Mouse (Mus musculus) heart, postnatal 14 days (tissue): ENCODE data around the gene Alox8. TPM values are rescaled to one million over a fixed set of nuclear protein-coding genes. Genes with fewer than 3 reads are reported as not detected.
A peak's percentile ranks its signal among the peaks of the same experiment; 100 is the strongest.

Experiments
- DNase-seq, 2 experiments: peaks; one replicate each; pipeline ENCODE4 v3.0.0; 2021 to 2022
- intact Hi-C: fragments of 180-260 bp; cut with DNase I; formaldehyde crosslinking; loops from one replicate; pipeline ENCODE4 v1.15.1; 2025
- total RNA-seq, 2 experiments: library from RNA; stranded (reverse); gene quantifications; 2 replicates each; pipeline ENCODE4 v1.2.3; 2021

The Alox8 gene
- total RNA-seq, 2 experiments from 2014 or later, result 0.88 to 1.7 TPM

DNA sequence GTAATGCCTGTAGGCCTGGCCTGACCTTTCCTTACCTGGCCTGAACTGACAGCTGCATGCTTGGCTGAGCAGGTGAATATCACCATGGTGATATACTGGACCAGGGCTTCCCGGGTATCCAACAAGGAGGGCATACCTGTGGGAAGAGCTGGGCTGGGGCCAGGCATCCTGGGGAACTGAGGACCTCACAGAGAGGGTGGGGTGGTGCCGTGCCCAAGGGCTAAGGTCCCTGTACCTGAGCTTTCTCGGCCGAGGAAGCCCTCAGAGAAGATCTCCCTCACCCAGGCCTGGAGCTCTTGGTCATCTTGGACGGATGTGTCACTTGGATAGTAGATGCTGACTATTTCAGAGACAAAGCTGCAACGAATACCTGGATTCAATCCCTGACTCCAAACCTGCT is 11.7 kb downstream of the Alox8 start:
- no peak for DNase-seq
- intact Hi-C loops, result no loop called here

DNA sequence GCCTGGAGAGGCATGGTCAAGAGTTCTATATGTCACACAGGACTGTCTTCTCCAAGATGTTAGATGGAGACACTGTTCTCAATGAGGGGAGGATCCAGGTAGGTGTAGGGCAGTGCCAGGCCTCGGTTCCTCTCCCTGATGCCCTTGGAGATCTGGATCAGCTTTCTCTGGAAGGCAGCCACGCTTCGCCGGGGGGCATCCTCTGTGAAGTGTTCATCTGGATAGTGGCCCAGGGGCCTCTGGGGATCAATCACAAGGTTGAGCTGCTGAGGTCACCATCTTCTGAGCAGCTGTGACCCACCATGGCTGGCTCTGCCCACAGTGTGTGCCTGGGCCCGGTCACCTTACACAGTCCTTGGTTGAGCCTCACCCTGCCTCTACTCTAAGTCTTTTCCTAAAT is 12.6 kb downstream of the Alox8 start:
- intact Hi-C loops, result no loop called here
- no peak for DNase-seq

DNA sequence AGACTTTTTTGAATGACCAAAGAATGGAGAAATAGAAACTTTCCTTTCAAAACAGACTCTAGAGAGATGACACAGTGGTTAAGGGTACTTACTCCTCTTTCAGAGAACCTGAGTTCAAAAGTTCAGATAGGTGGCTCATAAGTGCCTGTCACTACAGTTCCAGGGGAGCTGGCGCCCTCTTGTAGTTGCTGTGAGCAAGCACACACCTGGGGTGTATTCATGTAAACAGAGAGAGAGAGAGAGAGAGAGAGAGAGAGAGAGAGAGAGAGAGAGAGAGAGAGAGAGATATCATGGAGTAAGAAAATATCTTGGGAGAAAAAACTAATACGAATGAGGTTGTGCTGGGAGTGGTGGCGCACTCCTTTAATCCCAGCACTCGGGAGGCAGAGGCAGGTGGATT is 17.5 kb downstream of the Alox8 start:
- DNase-seq, result no peak
- intact Hi-C loops, result no loop called here

DNA sequence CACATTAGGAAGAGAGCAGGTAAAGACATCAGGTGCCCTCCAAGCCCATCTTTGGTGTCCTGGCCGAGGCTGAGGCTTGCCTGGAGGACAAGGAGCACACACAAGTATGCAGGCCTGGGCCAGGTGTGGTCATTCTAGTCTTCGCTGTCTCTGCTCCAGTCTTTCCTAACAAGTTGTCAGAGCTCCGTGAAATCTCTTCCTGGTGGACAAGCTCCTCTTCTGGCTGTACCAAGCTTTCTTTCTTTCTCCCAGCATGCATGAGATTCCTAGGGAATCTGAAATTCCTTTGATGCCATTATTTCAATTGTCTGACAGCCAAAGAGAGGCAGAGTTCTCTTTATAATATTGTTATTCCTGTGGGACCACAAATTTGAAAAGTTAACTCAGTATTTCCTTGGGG is 18.1 kb downstream of the Alox8 start:
- DNase-seq, result no peak
- intact Hi-C loops, result no loop called here

DNA sequence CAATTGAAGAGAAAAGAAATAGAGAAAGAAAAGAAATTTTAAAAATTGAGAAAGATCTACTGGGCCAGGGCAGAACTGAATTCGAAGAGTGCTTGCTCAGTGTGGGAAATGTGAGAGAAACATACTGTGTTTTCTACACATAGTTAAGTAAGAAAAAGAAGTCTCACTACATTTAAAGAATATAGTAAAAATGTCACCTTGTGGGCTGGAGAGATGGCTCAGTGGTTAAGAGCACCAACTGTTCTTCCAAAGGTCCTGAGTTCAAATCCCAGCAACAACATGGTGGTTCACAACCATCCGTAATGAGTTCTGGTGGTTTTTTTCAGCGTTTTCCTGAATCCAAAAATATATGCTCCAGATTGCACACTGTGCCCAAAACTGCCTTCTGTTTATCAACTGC is 19.1 kb downstream of the Alox8 start:
- DNase-seq, result no peak
- intact Hi-C loops, result no loop called here

DNA sequence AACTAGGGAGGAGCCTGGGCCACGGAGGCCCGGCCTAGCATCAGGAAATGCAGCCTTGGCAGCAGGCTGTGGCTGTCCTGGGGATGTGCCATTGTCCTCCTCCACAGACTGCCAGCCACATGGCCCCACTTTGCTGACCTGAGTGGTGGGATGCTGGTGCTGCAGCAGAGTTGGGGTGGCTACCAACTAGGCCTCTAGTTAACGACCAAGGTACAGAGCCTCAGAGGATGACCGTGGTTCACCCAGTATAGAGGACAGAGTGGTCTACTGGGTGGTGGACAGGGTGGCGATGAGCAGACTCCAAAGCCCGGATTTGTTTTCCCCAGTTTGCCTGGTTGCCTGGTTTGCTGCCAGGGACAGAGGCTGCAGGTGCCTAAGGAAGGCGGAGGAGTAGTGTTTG is 22.9 kb downstream of the Alox8 start:
- no peak for DNase-seq
- intact Hi-C loops, result no loop called here

DNA sequence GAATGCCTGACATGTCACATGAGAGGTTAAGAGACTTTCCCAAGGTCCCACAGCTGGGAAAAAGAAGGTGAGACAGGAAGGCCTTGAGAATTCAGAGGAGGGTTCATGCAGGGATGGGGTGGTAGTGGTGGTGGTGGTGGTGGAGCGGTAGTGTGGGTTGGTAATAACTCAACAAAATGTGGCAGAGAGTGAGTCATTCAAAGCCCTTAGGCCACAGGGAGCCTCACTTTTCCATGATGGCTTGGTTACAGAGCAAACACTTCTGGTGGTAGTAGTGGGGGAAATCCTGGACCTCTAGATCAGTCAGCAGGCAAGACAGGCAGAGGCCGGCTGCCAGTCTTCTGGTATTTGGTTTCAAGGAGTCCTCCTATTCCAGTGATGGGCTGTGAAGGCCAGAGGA is 25.0 kb downstream of the Alox8 start:
- intact Hi-C loops, result no loop called here
- no peak for DNase-seq

DNA sequence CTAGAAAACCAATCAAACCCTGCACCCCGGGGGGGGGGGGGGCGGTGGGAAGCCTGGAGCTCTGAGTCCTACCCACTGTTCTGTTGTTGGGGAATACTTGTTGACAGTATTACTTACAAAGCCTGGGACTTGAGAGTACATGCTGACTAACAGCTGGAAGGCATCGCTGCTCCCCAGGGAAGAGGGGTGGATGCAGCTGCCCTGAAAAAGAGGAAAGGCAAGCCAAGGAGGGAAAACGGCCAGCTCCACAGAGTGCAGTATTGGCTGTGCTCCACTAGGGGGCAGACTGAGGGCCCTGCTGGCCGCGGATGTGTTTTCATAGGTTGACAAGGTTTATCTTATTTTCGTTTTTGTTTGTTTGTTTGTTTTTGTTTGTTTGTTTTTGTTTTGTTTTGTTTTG is 26.0 kb downstream of the Alox8 start:
- intact Hi-C loops, result no loop called here
- DNase-seq, result peak; percentile 82 to 86

DNA sequence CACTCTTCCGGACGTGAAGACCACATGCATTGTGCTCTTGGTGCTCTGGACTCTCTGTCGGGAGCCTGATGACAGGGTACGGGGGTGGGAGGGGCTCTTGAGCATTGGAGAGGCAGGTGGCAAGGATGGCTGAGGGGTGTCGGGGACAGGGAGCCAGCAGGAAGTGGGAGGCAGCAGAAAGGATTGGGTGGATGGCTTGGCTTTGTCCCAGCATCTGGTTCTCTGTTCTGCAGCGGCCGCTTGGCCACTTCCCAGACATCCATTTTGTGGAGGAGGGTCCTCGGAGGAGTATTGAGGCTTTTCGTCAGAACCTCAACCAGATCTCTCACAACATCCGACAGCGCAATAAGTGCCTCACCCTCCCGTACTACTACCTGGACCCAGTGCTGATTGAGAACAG is 28.3 kb downstream of the Alox8 start:
- intact Hi-C loops, result no loop called here
- DNase-seq, result no peak

DNA sequence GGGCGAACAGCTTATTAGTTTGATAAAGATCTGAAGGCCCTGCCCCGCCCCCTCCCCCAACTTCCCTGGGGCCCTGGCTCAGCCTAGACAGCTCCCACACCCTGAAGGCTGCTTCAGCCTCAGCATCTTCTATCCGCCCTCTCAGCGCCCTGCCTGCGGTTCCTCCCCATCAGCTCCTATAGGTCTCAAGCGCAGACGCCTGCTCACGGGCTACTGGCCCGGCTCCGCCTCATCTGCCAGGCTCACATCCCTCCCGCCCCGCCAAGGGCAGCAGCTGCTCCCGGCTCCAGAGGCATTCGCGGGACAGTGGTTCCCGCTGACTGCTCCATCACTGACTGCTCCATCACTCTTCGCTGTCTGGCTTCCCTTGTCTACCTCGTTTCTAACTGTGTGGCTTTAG is 40.8 kb downstream of the Alox8 start, which contains the start of gene Alox12b:
TSS of gene Alox12b (plus strand) at position 190 of the 400 bp plus-strand sequence.
- DNase-seq, result no peak
- intact Hi-C loops, result loop anchor here (1.0 kb wide), 1 partner anchor 21 kb away; no protein-coding TSS in a partner anchor

DNA sequence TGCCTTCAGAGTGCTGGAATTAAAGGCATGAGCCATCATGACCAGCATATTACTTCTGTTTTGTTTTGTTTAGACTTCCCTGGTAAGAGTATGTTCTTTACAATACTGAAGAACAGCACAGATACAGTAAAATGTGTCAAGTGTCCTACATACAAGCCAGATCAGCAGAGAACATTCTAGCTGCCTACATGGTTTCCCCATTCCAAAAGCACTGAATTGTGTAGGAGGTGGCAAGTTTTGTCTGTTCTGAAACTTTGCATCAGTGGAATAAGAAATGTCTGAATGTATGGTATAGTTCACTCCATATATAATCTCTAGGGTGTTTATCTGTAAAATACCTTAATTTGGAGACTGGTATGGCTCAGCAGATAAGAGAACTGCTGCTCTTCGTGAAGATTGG is 42.3 kb downstream of the Alox8 start:
- intact Hi-C loops, result no loop called here
- DNase-seq, result no peak

DNA sequence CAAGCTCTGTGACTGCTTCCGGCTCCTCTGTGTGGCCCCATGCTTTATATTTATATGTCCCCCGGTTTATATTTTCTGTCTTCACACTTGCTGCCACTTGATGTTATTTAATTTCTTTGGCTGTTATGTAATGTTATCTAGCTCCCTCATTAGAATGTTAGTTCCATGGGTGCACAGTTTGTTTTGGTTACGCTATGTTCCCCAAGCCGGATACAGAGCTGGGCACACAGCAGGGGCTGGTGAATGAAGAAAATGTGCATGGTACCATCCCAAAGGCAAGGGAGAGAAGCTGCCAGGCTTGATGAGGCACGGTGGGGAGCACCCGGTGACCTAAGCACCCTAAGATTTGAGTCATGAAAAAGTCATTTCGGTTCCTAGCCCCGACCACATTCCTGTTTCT is 43.8 kb downstream of the Alox8 start:
- DNase-seq, result no peak
- intact Hi-C loops, result no loop called here

DNA sequence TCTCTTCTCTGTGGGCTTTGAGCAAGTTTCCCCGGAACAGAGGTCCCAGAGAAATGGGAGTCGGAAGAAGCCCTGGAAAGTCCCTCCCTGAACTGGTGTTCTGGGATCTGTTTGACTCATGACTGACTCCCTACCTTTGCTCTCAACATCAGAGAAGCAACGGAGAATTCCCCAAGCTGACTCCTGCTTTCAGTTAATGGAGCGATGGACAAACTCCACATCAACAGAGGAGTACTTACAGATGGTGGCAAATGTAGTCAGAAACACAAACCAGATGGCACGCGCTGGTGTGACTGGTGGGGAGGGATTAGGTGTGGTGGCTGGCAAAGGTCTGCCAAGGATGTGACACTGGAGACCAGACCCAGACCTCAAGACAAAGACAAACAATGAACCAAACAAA is 46.6 kb downstream of the Alox8 start:
- no peak for DNase-seq
- intact Hi-C loops, result loop anchor here (2.0 kb wide), 2 partner anchors 20 to 84 kb away; no protein-coding TSS in a partner anchor

DNA sequence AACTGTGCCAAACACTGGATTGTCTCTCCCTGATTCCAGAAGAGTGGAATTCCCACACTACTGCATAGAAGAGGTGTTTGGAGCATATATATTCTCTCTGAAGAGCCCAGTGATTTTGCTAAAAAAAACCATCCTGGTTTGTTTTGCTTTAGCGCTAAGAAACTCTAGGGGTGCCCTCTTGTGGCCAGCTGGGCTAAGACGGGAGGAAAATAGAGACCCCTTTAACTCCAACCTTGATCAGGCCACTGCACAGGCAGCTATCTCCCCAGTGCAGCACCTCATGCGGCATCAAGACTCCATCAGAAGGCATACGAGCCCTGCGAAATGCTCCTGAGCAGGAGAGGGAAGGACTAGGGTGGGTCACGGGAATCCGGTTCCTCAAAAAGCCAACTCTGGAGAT is 47.2 kb downstream of the Alox8 start:
- intact Hi-C loops, result loop anchor here (2.0 kb wide), 2 partner anchors 20 to 84 kb away; no protein-coding TSS in a partner anchor

DNA sequence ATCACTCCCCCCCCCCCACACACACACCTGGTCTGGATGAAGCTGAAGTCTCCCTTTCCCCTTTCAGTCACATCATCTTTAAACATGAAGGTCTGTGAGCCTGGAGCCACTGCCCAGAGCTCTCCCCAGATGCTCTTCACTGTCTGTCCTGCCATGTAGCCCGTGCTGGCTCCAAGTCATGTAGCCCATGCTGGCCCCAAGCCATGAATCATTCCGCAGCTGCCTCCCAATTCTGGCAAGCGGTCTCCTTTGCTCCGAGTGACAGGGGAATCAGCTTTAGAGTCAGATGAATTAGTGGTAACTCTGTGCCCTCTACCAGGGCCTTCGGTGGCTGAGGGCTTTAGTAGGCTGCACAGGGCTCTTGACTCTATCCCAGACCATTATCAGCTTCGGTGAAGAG is 47.9 kb downstream of the Alox8 start:
- intact Hi-C loops, result loop anchor here (1.0 to 2.0 kb wide), 3 partner anchors 19 to 83 kb away; partner anchors contain the start of gene Aloxe3
- DNase-seq, result no peak

More for the DNA sequence above, 47.2 kb downstream of the Alox8 start:
- DNase-seq, result peak; percentile 67 to 84

DNA sequence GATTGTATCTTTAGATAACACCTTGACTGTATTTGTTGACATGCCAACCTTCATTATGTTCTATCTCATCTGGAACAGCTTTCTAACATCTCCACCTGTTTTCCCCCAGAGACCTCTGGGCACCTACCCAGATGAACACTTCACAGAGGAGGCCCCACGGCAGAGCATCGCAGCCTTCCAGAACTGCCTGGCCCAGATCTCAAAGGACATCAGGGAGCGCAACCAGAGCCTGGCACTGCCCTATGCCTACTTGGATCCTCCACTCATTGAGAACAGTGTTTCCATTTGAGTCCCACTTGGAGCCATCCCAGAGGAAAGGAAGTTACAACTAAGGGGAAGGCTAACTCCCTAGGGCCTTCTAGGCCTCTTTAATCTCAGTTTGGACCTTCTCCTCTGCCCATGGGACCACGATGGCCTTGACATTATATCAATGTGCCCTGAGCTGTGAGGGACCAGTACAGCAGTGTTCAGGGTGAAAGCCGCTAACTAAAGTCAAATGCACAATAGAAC is 49.1 kb downstream of the Alox8 start:
- intact Hi-C loops, result no loop called here
- DNase-seq, result no peak

DNA sequence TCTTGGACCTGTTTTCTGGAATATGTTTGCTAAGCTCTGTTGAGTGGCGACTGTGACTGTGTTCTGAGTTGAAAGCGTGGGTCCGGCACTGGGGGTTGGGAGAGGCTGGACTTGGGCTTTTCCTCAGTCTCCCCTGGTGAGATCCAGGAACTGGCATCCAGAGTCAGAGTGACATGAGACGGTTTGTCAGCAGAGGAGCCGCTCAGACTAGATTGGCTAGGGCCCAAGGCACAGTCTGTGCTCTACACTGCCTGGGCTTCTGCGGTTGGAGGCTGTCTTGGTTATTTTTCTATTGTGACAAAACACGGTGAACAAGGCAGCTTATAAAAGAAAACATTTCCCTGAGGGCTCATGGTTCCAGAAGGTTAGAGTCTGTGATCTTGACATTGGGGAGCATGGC is 50.1 kb downstream of the Alox8 start:
- DNase-seq, result no peak
- intact Hi-C loops, result no loop called here

DNA sequence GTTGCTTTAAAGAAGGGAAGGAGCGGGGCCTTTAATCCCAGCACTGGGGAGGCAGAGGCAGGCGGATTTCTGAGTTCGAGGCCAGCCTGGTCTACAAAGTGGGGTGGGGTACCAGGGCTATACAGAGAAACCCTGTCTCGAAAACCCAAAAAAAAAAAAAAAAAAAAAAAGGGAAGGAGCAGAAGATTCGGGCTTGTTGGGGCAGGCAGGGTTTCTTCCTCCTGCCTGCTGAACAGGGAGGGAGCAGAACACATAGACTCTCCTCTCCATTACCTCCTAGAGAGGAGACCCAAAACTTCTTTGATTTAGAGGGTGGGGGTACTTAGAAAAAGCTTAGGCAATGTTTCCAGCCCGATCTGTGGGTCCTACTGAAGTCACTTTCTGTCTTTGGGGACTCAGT is 62.3 kb downstream of the Alox8 start:
- intact Hi-C loops, result no loop called here

DNA sequence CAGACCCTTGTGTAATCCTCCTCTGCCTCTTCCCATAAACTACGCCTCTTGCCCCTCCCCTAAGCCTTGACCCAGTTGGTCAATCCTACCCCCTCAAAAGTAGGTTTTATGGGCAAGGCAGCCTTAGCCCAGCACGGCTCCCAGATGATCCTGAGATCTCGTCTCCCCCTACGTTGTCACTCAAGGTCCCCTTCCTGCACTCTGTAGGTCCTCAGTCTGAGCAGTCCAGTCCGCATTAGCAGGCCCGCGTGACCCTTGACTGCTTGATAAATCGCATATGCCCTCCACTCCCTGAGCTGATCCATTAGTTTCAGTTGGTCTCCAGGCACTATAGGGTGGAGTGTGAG is 63.0 kb downstream of the Alox8 start:
- no peak for DNase-seq
- intact Hi-C loops, result no loop called here

More for the DNA sequence above, 62.3 kb downstream of the Alox8 start:
- DNase-seq, result no peak
